Mouse (Mus musculus): ENCODE data around the gene Smoc2. TPM values are rescaled to one million over a fixed set of nuclear protein-coding genes. Genes with fewer than 3 reads are reported as not detected.

Gene Smoc2
- total RNA-seq, 2 experiments from 2014 or later = 43.2 to 46.4 TPM

DNA sequence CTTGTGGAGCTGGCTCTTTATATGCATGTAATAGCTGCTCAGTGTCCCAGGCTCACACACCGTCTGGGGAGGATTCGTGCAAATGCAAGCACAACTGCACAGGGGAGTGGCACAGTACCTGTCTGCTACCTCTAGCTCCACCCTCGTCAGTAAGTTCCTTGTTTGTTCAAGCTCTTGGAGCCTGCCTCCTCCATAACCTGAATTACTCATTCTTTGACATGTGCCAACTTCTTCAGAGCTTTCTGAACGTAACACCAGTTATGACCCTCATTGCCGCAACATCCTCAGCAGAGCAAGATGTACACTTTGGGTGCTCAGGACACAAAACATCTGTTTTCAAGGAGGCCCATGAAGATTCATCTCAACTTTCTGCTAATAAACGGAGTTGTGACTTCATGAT lies 5.9 kb upstream of the Smoc2 start:
- DNase-seq (ENCODE audit: low spot score in 2 of 2) = no peak

DNA sequence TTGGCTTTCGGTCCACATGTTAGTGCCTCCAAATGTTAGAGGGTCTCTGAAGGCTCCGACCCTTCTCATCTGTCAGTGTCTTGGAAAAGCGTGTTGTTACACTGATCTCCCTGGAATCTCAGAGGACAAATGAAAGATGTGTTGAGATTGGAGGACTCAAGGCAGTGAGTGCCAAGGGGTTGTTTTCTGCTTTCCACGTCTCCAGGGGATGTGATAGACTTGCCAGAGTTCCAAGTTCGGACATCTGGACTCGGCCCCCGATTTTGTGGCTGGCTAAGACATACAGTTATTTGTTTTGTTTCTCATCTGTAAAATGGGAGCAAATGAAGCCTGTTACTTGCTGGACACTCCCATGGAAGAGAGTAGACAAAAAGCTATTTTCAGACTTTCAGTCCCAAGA lies 2.0 kb upstream of the Smoc2 start:
- no peak for DNase-seq (ENCODE audit: low spot score in 2 of 2)

DNA sequence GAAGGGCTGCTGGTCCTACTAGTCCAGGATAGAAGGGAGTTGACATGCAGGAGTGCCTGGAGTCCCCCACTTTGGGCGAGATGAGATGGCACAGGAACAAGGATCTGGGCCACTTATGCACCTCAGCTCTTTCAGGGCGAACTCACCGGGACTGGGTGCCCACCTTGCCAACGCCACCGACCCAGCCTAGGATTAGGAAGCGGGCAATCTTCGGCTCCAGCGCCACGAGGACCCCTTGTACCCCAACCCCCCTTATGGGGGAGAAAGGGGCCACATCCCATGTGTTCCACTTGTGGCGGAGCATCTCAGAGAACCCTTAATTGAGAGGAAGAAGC lies 627 bp downstream of the Smoc2 start:
- DNase-seq (ENCODE audit: low spot score in 2 of 2) = no peak

DNA sequence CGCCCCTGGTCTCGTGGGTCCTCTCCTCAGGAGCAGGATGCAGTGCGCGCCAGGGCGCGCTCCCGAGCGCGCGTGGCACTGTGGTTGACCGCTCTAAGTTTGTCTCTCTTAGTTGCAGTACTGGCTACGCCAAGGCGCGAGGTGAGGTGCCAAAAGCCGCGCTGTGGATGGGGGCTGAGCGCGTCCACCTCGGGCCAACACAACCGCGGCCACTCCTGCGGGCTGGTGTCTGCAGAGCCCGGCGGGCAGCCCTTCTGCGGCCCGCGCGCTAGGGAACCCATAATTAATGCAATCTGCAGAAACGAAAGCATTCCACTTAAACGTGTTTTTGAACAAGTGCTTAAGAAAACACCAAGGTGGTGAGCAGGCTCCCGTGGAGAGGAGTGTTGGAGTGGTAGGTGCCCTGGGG lies 1.1 kb downstream of the Smoc2 start:
- no peak for DNase-seq (ENCODE audit: low spot score in 2 of 2)

GRCm38 (mm10) chr17:14288015-14288616 lies 8.8 kb downstream of the Smoc2 start:
- peak; percentile 57 to 64 for DNase-seq (ENCODE audit: low spot score in 2 of 2)

- DNase-seq (ENCODE audit: low spot score in 2 of 2) = no peak
Observed at GRCm38 (mm10) chr17:14293617-14294016, 14.3 kb downstream of the Smoc2 start.

DNA sequence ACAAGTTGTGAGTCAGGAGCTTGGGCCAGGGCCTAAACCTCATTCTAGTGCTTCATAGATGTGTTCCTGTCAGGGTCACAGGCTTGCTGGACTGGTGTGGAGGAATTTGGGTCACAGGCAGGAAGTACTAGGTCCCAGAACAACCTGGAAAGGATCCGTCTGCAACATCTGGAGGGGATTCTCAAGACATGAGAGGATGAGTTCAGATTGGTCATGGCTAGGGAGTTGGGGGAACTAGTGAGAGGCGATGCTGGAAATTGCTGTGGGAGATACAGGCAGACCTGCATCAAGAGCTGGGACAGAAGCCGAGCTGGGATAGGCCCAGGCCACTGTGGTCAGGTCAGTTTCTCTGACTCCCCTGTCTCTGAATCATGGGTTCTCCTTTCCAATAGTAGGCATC lies 15.8 kb downstream of the Smoc2 start:
- DNase-seq (ENCODE audit: low spot score in 2 of 2) = no peak

GRCm38 (mm10) chr17:14300361-14300760 lies 21.1 kb downstream of the Smoc2 start:
- DNase-seq (ENCODE audit: low spot score in 2 of 2) = no peak

DNA sequence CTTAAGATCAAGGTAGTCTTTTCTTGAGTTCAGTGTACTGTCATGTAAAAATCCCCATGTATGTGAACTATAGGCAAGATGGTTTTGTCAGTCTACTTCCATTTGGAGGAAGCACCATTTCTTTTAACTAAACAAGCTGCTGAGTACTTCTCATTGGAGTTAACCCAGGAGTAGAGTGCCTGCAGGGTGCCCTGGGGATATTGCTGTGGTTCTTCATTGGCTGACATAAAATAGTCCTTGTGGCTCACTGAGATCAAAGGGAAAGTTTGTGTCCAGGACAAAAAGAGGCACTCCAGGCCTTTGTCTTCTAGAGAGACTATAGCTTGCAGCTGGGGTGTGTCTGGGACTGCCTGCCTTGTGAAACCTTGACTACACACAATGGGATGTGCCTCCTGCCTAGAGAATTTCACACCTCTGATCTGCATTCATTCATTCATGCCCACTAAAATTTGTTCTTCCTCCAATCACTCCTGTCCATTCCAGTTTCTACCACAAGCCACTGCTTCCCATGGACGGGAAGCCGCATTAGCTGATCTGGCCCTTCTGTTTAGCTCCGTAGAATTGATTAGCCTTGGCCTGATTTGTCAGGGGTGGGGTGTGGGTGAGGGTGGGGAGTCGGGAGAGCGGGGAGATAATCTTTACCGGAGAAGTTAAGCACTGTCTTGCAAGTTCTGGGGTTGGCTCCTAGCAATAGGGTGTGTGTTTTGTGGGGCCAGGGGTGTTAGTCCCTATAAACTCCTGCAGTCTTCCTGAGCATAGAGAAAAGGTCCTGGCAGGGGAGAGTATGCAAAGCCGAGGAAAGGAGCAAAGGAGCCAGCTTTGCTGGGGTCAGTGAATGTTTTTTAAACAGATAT lies 22.4 kb downstream of the Smoc2 start:
- DNase-seq (ENCODE audit: low spot score in 2 of 2) = no peak

GRCm38 (mm10) chr17:14302356-14302755 lies 23.1 kb downstream of the Smoc2 start:
- no peak for DNase-seq (ENCODE audit: low spot score in 2 of 2)

DNA sequence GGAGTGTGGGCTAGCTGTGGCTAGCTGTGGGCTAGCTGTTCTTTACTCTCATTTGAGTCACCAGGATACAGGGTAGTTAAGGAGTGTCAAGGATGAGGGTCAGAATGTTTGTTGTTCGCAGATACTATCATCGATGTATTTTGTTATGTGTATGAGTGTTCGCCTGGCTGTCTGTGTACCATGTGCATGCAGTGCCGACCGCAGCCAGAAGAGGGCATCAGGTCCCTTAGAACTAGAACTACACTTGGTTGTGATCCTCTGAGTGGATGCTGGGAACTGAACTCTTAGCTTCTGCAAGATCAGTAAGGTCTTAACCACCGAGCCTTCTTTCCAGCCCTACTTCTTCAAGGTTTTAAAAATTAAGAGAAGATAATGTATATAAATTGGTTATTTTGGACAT lies 24.4 kb downstream of the Smoc2 start:
- DNase-seq (ENCODE audit: low spot score in 2 of 2) = no peak

DNA sequence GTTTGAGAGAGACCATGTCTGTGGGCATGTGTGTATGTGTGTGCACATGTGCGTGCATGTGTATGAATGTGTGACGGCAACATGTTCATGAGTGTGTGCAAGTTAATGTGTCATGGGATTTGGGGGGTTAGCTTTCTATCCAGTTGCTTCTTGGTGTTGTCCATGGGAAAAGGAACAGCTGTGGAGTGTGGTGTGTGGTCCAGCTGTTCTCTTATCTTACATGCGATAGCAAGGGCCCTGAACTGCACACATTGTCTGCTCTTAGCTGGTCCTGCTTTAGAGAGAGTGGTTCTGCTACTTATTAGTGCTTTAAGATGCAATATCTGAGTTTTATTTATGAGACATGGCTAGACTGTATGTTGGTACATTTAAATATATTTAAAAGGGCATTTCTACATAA lies 30.6 kb downstream of the Smoc2 start:
- no peak for DNase-seq (ENCODE audit: low spot score in 2 of 2)

GRCm38 (mm10) chr17:14312440-14312839 lies 33.1 kb downstream of the Smoc2 start:
- no peak for DNase-seq (ENCODE audit: low spot score in 2 of 2)

GRCm38 (mm10) chr17:14314308-14314707 lies 35.0 kb downstream of the Smoc2 start:
- DNase-seq (ENCODE audit: low spot score in 2 of 2) = no peak

DNA sequence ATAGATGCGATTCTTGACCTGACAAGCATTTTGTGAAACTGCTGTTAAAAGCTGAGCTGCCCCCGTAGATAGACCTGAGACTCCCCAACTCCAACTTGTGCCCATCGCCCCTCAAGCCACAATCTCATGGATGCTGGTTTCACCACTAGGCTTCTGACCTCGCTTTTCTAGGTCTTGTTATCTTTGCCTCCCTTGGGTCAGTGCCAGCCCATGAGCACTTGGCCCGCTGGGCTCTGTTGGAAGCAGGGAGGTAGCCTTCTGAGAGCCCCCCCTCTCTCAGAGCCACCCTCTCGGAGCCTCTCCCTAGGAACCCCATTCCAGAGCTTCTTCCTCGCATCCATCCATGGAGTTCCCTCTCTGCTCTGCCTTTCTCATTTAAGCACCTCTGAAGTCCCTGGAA lies 37.2 kb downstream of the Smoc2 start:
- DNase-seq (ENCODE audit: low spot score in 2 of 2) = no peak

GRCm38 (mm10) chr17:14317439-14317838 lies 38.1 kb downstream of the Smoc2 start:
- no peak for DNase-seq (ENCODE audit: low spot score in 2 of 2)

DNA sequence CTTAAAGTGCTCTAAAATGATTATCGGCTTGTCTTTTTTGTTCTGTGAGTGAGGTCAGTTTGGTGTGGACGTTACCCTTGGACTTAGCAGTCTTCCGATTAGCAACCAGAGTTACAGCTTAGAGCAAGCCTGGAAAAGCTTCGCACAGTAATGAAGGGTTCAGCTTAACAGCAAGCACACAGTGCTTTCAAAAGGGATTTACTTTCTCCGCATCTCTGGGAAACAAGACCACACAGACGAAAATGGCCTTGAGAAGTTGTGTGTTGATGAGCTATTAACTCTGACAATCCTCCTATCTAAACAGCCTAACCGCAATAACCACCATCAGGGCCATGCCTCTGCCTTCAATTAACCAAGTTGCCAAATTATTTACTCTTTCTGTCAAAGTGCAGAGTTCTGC lies 46.9 kb downstream of the Smoc2 start:
- DNase-seq (ENCODE audit: low spot score in 2 of 2) = no peak

DNA sequence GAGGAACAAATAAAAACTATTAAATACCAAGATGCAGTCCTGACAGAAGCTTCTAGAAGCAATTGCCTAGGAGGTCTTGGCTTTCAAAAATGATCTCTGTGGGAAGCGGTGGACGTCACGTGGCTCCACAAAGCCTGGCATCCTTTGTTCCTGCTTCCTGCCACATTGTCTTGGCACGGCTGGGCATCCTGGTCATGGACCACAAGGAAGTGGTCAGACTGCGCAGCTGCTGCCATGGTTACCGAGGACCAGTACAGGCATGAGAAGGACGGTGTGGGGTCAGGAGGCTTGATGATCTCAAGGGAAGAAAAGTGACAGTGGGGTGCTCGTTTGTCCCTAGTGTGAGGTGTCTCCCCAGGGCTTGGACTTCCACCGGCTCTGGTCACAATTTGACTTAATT lies 48.7 kb downstream of the Smoc2 start:
- DNase-seq (ENCODE audit: low spot score in 2 of 2) = no peak

DNA sequence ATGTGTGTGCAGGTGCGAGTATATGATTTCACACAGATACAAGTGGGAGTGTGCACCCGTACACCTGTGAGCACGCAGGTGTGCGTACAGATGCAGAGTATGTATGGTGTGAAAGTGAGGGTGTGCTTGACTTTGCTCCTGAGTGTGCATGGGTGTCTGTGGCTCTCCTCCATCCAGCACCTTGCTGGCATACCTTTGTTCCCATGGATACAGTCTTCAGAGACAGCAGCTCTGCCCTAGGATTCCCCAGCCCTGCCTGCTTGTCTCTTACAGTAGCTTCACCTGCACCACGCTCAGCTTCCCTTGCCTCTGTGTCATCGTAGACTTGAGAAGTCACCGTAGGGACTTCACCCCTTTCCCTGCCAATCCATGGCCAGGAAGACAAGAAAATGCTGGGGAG lies 51.2 kb downstream of the Smoc2 start:
- no peak for DNase-seq (ENCODE audit: low spot score in 2 of 2)

GRCm38 (mm10) chr17:14339932-14340557 lies 60.7 kb downstream of the Smoc2 start:
- DNase-seq (ENCODE audit: low spot score in 2 of 2) = no peak

- no peak for DNase-seq (ENCODE audit: low spot score in 2 of 2)
Observed at GRCm38 (mm10) chr17:14340736-14341135, 61.4 kb downstream of the Smoc2 start.

DNA sequence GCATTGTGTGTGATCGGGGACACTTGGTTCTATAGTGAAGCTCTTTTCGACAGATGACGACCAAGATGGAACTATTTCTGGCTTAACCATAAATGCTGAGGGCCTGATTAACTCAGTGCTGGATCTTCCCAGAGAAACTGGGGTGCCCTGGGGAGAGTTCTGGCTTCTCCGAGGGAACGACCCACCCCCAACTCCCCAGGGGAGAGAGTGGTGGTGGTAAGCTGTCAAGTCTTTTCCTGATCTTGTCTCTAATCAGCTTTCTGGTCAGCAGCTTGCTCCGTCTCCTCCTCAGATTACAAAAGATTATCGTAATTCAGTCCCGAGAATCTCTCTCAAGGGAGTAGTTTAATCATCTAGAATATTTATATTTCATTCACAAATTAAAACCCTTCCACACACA lies 63.2 kb downstream of the Smoc2 start:
- no peak for DNase-seq (ENCODE audit: low spot score in 2 of 2)

GRCm38 (mm10) chr17:14343442-14343841 lies 64.1 kb downstream of the Smoc2 start:
- no peak for DNase-seq (ENCODE audit: low spot score in 2 of 2)

Measured in adrenal gland, postnatal 4 days (tissue).